In the genomic region with DNA sequence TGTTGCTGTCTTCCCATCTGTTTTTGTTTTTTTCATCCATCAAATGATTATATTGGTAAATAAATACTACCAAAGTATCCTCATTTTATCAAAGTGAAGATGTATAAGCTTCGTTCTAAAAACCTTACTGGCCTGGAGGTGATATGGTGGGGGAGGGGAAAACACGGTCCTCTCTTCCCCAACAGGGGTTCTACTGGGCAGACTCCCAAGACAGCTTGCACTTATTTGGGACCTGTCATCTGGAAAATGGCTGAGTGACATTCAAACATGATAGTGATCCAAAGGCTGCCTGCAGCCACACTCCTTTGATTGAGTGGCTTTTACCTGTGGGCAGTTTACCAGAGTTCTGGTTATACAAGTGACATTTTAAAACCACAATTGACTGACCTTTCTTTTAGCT, we compare ENCODE assay signal across 21 mouse cellular contexts.
"Had no signal": no experiment of that assay in that cellular context is flagged by ENCODE, and none has a peak within 500 bp of the region (broad histone marks: within the 10 kb centered on the region; RNA-seq: fewer than 3 reads in every experiment).

No protein-coding gene starts in this region.

- H3K27ac ChIP-seq: embryonic facial prominence, embryonic 10.5 days; embryonic facial prominence, embryonic 12.5 days; embryonic facial prominence, embryonic 13.5 days; embryonic facial prominence, embryonic 15.5 days; forebrain, embryonic 10.5 days; forebrain, embryonic 12.5 days; forebrain, embryonic 13.5 days; forebrain, embryonic 15.5 days; gastrocnemius, adult 2 months; heart, adult 2 months; heart, embryonic 10.5 days had no signal

- H3K4me3 ChIP-seq: embryonic facial prominence, embryonic 10.5 days; embryonic facial prominence, embryonic 12.5 days; embryonic facial prominence, embryonic 13.5 days; embryonic facial prominence, embryonic 15.5 days; erythroblast, embryonic 14.5 days; forebrain, embryonic 10.5 days; forebrain, embryonic 12.5 days; forebrain, embryonic 13.5 days; forebrain, embryonic 15.5 days; gastrocnemius, adult 2 months; heart, adult 2 months; heart, embryonic 10.5 days had no signal

- DNase-seq: cerebellum, adult 8-10 months; embryo, embryonic 11 days; forebrain, postnatal 0 days; gastrocnemius, adult 2 months; gastrocnemius, postnatal 10 days; gastrocnemius, postnatal 14 days; gastrocnemius, postnatal 25 days; gastrocnemius, postnatal 36 days; heart, adult 11 months; heart, adult 18-20 months; heart, adult 2 months had no signal

- H3K27me3 ChIP-seq: embryonic facial prominence, embryonic 12.5 days; embryonic facial prominence, embryonic 13.5 days; embryonic facial prominence, embryonic 15.5 days; forebrain, embryonic 12.5 days; forebrain, embryonic 13.5 days; forebrain, embryonic 15.5 days had no signal

- H3K36me3 ChIP-seq: embryonic facial prominence, embryonic 10.5 days; embryonic facial prominence, embryonic 12.5 days; embryonic facial prominence, embryonic 13.5 days; embryonic facial prominence, embryonic 15.5 days; forebrain, embryonic 10.5 days; forebrain, embryonic 15.5 days; heart, embryonic 10.5 days had no signal
